Mouse (Mus musculus) hematopoietic multipotent progenitor cell, adult 10-12 weeks (in vitro differentiated cells): ENCODE data around the gene Olfr1311. TPM values are rescaled to one million over a fixed set of nuclear protein-coding genes. Genes with fewer than 3 reads are reported as not detected.

ENCODE experiments used
- polyA plus RNA-seq: library from polyadenylated mRNA; stranded (reverse); fragments of >175 nt; gene quantifications from 2 replicates; pipeline ENCODE4 v1.2.3, GENCODE M21; 2012; ENCODE audit warnings: low replicate concordance

Gene Olfr1311
- not detected in 2 replicates for polyA plus RNA-seq

GRCm38 (mm10) chr2:112024312-112024711 lies at the start of gene Olfr1311:
TSS of gene Olfr1311 (minus strand) at chr2:112024412.

GRCm38 (mm10) chr2:112050138-112050537 lies 25.9 kb upstream of the Olfr1311 start, which contains the start of gene Olfr1312:
TSS of gene Olfr1312 (minus strand) at chr2:112050238.

GRCm38 (mm10) chr2:112012608-112013007 lies 11.6 kb downstream of the Olfr1311 start, which contains the start of gene Olfr1310:
TSS of gene Olfr1310 (minus strand) at chr2:112012708.

GRCm38 (mm10) chr2:111990181-111990580 lies 34.0 kb downstream of the Olfr1311 start, which contains the start of gene Olfr1309:
TSS of gene Olfr1309 (minus strand) at chr2:111990281.

Other genes starting within 250 kb of the Olfr1311 start
- gene Olfr1302, start 247.0 kb downstream of the Olfr1311 start, polyA plus RNA-seq: not detected in 2 replicates
- gene Olfr1303, start 204.1 kb downstream of the Olfr1311 start, polyA plus RNA-seq: not detected in 2 replicates
- gene Olfr1305, start 147.3 kb downstream of the Olfr1311 start, polyA plus RNA-seq: not detected in 2 replicates
- not detected in 2 replicates for gene Olfr1306, start 108.1 kb downstream of the Olfr1311 start, polyA plus RNA-seq
- gene Olfr1307, start 75.0 kb downstream of the Olfr1311 start, polyA plus RNA-seq: not detected in 2 replicates
- gene Olfr1308, start 59.5 kb downstream of the Olfr1311 start, polyA plus RNA-seq: not detected in 2 replicates
- gene Olfr1309, start 34.1 kb downstream of the Olfr1311 start, polyA plus RNA-seq: not detected in 2 replicates
- gene Olfr1310, start 11.7 kb downstream of the Olfr1311 start, polyA plus RNA-seq: not detected in 2 replicates
- gene Olfr1312, start 25.8 kb upstream of the Olfr1311 start, polyA plus RNA-seq: not detected in 2 replicates
- not detected in 2 replicates for gene Olfr1313, start 53.4 kb upstream of the Olfr1311 start, polyA plus RNA-seq
- gene Olfr1314, start 72.4 kb upstream of the Olfr1311 start, polyA plus RNA-seq: 0.13 TPM in 1 of 2 replicates, not detected in the other
- gene Olfr1315-ps1, start 91.0 kb upstream of the Olfr1311 start, polyA plus RNA-seq: not detected in 2 replicates
- gene Olfr1316, start 110.6 kb upstream of the Olfr1311 start, polyA plus RNA-seq: not detected in 2 replicates
- not detected in 2 replicates for gene Olfr1317, start 115.9 kb upstream of the Olfr1311 start, polyA plus RNA-seq
- gene Olfr1318, start 129.8 kb upstream of the Olfr1311 start, polyA plus RNA-seq: not detected in 2 replicates
- 123 and 178 TPM in 2 replicates for gene Lpcat4, start 215.1 kb upstream of the Olfr1311 start, polyA plus RNA-seq
- gene Nutm1, start 234.9 kb upstream of the Olfr1311 start, polyA plus RNA-seq: not detected in 2 replicates
- 16.1 and 28.0 TPM in 2 replicates for gene Nop10, start 237.5 kb upstream of the Olfr1311 start, polyA plus RNA-seq
- 35.9 and 48.7 TPM in 2 replicates for gene Slc12a6, start 241.4 kb upstream of the Olfr1311 start, polyA plus RNA-seq
- gene Gm21985, start 241.9 kb upstream of the Olfr1311 start, polyA plus RNA-seq: not detected in 2 replicates